Mouse (Mus musculus): ENCODE results near the gene Tnni1. TPM values are rescaled to one million over a fixed set of nuclear protein-coding genes. Genes with fewer than 3 reads are reported as not detected.

Gene Tnni1
- polyA plus RNA-seq, 1 experiment, result 25.9 TPM

DNA sequence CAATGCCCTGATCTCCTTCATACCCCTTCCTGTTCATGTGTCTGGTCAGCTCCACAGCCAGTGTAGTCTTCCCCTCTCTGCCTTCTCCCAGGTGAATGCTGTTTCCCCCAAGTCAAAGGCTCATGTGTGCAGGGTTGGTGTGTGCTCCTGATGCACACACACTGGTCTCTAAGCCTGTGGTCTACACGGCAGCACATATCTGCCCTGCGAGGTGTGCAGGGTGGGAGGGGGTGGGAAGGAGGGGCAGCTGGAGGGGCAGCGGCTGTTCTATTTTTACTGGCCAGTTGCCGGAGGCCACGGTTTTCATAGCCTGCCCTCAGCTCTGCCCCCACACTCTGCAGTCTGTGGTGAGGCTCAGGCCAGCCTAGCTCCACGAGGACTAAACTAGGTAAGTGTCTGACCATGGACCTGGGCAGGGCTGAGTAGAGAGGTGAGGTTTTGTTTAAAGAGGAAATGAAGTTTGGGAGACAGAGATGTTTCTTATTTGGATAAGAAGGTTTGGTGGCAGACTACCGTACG, 19.9 kb downstream of the Tnni1 start:
- H3K27ac ChIP-seq (ENCODE audit: insufficient read depth, low read length), result no peak overlapping the region
- TF ChIP-seq POLR2A (IDR thresholded peaks at IDR 0.05; ENCODE audit: borderline replicate concordance, insufficient read depth, low read length), result no peak
- TF ChIP-seq CTCF (IDR thresholded peaks at IDR 0.05; ENCODE audit: borderline replicate concordance, insufficient read depth, low read depth, low read length), result no peak
- WGBS, result 73% methylated on average over 8 of the region's 8 CpGs

DNA sequence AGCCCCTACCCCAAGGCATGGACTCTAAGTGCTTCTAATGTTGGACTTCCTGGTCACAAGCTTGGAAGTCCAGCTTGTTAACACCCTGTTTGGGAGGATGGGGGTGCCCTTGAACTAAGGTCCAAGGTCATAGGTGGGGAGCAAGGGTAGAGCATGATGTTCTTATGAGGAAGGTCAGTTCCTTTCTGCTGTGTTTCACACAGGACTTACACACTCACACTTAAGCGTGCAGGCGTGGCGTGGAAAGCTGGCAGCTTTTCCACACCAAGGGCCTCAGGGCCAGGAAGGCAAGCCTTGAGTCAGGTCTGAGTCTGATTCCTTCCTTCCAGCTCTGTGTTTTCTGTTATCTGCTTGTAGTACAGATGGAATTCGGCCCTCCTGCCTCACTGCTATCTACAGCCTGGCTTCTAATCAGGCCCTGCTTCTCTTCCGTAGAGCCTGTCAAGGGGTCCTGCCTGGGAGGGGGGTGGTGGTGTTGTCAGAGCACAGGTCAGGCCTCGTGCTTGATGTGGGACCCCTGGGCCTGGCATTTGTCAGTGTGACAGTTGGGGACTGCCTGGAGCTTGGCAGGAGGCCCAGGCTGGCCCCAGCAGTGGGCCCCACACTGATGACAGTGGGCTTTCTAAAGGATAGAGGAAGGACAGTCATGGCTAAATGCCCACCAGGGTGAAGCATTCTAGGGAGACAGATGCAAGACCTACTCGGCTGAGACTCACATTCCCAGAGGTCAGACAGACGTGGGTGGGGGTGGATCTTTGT, 21.1 kb downstream of the Tnni1 start:
- TF ChIP-seq CTCF (IDR thresholded peaks at IDR 0.05; ENCODE audit: borderline replicate concordance, insufficient read depth, low read depth, low read length) (no peak), POLR2A (IDR thresholded peaks at IDR 0.05; ENCODE audit: borderline replicate concordance, insufficient read depth, low read length) (no peak)
- no peaks in the 10 kb centered on the region; the same call in 1 of the 2 replicates for H3K4me1 ChIP-seq (ENCODE audit: control insufficient read depth, insufficient read depth, low read length)
- H3K27me3 ChIP-seq (ENCODE audit: control insufficient read depth, insufficient read depth, low read length), result no peaks in the 10 kb centered on the region
- no peak for DNase-seq
- H3K4me3 ChIP-seq (replicated peaks; ENCODE audit: insufficient read depth, low read depth, low read length), result no peak overlapping the region
- H3K27ac ChIP-seq (ENCODE audit: insufficient read depth, low read length), result no peak overlapping the region
- WGBS, result 45% methylated on average over 8 of the region's 8 CpGs

More for the DNA sequence above, 19.9 kb downstream of the Tnni1 start:
- no peaks in the 10 kb centered on the region for H3K27me3 ChIP-seq (ENCODE audit: control insufficient read depth, insufficient read depth, low read length)
- no peak for DNase-seq
- H3K4me1 ChIP-seq (ENCODE audit: control insufficient read depth, insufficient read depth, low read length), result no peaks in the 10 kb centered on the region; the same call in 1 of the 2 replicates
- H3K4me3 ChIP-seq (replicated peaks; ENCODE audit: insufficient read depth, low read depth, low read length), result no peak overlapping the region

- Histone ChIP-seq H3K4me3 (replicated peaks; ENCODE audit: insufficient read depth, low read depth, low read length) (no peak overlapping the region), H3K27ac (ENCODE audit: insufficient read depth, low read length) (no peak overlapping the region), H3K4me1 (ENCODE audit: control insufficient read depth, insufficient read depth, low read length) (no peaks in the 10 kb centered on the region), H3K27me3 (ENCODE audit: control insufficient read depth, insufficient read depth, low read length) (no peaks in the 10 kb centered on the region)
- TF ChIP-seq POLR2A (IDR thresholded peaks at IDR 0.05; ENCODE audit: borderline replicate concordance, insufficient read depth, low read length) (no peak), CTCF (IDR thresholded peaks at IDR 0.05; ENCODE audit: borderline replicate concordance, insufficient read depth, low read depth, low read length) (no peak)
- no peak for DNase-seq
- WGBS, result 77% methylated on average over 10 of the region's 10 CpGs
Measured at GRCm38 (mm10) chr1:135807546-135807945, 28.3 kb downstream of the Tnni1 start.

DNA sequence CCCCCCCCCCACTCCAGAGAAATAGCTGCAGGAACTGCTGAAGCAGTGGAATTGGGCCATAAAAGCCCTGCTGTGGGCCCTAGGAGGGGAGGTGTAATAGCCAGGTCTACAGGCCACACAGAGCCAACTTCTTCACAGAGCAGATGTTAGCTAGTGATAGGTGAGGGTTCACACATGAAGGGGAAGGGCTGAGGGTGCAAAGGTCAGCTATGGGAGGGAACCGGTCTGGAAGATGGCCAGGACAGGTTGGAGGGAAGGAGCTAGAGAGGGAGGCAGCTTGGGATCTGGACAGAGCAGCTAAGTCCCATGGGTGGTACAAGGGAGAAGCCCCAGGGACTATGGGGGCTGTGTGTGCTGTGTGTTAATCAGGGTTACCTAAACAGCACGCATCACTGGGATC, 30.9 kb downstream of the Tnni1 start:
- no peak for TF ChIP-seq CTCF (IDR thresholded peaks at IDR 0.05; ENCODE audit: borderline replicate concordance, insufficient read depth, low read depth, low read length)
- no peak for TF ChIP-seq POLR2A (IDR thresholded peaks at IDR 0.05; ENCODE audit: borderline replicate concordance, insufficient read depth, low read length)
- H3K4me1 ChIP-seq (ENCODE audit: control insufficient read depth, insufficient read depth, low read length), result no peaks in the 10 kb centered on the region
- 93% methylated on average over 2 of the region's 2 CpGs for WGBS
- no peak overlapping the region for H3K27ac ChIP-seq (ENCODE audit: insufficient read depth, low read length)
- no peaks in the 10 kb centered on the region for H3K27me3 ChIP-seq (ENCODE audit: control insufficient read depth, insufficient read depth, low read length)
- H3K4me3 ChIP-seq (replicated peaks; ENCODE audit: insufficient read depth, low read depth, low read length), result no peak overlapping the region
- no peak for DNase-seq

DNA sequence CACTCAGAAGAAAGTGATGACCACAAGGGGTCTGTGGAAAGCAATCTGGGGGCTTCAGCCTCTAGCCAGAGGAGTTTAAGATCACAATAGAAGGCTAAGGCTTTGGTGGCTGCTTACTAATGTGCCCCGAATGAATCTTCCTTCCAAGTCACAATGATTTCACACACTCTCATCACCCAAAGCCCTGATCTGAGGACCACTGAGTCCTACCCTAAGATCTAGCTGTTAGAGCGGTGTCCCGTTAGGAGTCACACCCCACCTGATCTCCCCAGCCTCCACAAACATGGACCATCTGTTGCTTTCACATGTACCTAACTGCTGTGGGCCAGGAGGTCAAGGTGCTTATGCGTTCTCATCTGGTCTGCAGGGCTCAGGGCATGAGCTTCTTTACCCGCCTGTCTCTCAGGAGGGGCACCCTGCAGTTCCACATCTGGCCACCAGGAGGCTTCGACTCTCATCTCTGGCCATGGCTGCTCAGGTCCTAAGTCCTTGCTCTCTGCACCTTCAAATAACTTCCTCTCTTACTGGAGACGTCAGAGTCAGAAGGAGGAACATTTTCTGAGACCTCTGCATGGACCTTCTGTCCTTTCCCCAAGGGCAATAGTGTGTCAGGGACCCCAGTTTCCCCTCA, 31.9 kb downstream of the Tnni1 start:
- TF ChIP-seq CTCF (IDR thresholded peaks at IDR 0.05; ENCODE audit: borderline replicate concordance, insufficient read depth, low read depth, low read length) (peak; percentile 93), POLR2A (IDR thresholded peaks at IDR 0.05; ENCODE audit: borderline replicate concordance, insufficient read depth, low read length) (no peak)
- DNase-seq, result peak; percentile 48 to 74
- Histone ChIP-seq H3K4me3 (replicated peaks; ENCODE audit: insufficient read depth, low read depth, low read length) (no peak overlapping the region), H3K4me1 (ENCODE audit: control insufficient read depth, insufficient read depth, low read length) (no peaks in the 10 kb centered on the region), H3K27me3 (ENCODE audit: control insufficient read depth, insufficient read depth, low read length) (no peaks in the 10 kb centered on the region), H3K27ac (ENCODE audit: insufficient read depth, low read length) (no peak overlapping the region)
- WGBS, result 37% methylated on average over 7 of the region's 7 CpGs

- Histone ChIP-seq H3K27me3 (ENCODE audit: control insufficient read depth, insufficient read depth, low read length) (no peaks in the 10 kb centered on the region), H3K4me1 (ENCODE audit: control insufficient read depth, insufficient read depth, low read length) (no peaks in the 10 kb centered on the region), H3K4me3 (replicated peaks; ENCODE audit: insufficient read depth, low read depth, low read length) (no peak overlapping the region), H3K27ac (ENCODE audit: insufficient read depth, low read length) (no peak overlapping the region)
- TF ChIP-seq POLR2A (IDR thresholded peaks at IDR 0.05; ENCODE audit: borderline replicate concordance, insufficient read depth, low read length) (no peak), CTCF (IDR thresholded peaks at IDR 0.05; ENCODE audit: borderline replicate concordance, insufficient read depth, low read depth, low read length) (no peak)
- 67% methylated on average over 3 of the region's 3 CpGs for WGBS
- DNase-seq, result no peak
Measured at GRCm38 (mm10) chr1:135812205-135812604, 33.0 kb downstream of the Tnni1 start.

DNA sequence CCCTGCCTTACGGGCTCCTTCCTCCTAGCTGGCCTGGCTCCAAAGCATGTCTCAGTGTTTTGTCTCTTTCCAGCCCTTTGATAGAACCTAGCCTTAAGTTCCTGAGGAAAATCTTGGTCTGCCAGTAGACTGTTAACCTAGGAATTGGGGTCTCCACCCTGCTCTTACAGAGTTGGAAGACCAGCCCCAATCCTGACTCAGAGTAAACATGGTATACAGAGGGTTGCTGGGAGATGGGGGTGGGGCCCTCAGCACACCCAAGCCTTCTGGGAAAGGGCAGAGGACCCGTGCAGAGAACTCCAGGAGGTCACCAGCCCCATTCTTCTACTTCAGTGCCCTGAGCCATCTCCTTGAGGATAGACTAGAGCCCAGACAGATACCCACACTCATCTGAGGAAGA, 33.4 kb downstream of the Tnni1 start:
- TF ChIP-seq CTCF (IDR thresholded peaks at IDR 0.05; ENCODE audit: borderline replicate concordance, insufficient read depth, low read depth, low read length) (no peak), POLR2A (IDR thresholded peaks at IDR 0.05; ENCODE audit: borderline replicate concordance, insufficient read depth, low read length) (no peak)
- H3K27ac ChIP-seq (ENCODE audit: insufficient read depth, low read length), result no peak overlapping the region
- DNase-seq, result no peak
- H3K4me3 ChIP-seq (replicated peaks; ENCODE audit: insufficient read depth, low read depth, low read length), result no peak overlapping the region
- H3K4me1 ChIP-seq (ENCODE audit: control insufficient read depth, insufficient read depth, low read length), result no peaks in the 10 kb centered on the region
- H3K27me3 ChIP-seq (ENCODE audit: control insufficient read depth, insufficient read depth, low read length), result no peaks in the 10 kb centered on the region
- 30% methylated on average over 2 of the region's 2 CpGs for WGBS

DNA sequence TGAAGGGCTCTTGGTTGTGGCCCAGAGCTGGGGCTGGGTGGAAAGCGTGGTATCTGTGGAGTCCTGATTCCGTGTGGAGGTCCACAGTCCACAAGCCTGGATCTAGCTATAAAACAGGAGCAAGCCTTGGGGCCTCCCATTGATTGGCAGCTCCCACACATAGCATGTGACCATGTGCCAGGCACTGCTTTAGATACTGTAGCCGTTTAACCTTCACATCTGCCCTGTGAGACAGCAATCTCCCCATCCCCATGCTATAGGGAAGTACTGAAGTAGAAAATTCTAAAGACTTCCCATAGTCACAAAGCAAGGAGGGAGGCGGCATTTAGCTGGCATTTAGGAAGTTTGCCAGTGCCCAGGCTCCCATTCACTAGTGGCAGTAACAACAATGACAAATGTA, 33.8 kb downstream of the Tnni1 start:
- no peaks in the 10 kb centered on the region for H3K27me3 ChIP-seq (ENCODE audit: control insufficient read depth, insufficient read depth, low read length)
- no peak overlapping the region for H3K27ac ChIP-seq (ENCODE audit: insufficient read depth, low read length)
- no peak for DNase-seq
- WGBS, result 50% methylated on average over 4 of the region's 4 CpGs
- H3K4me1 ChIP-seq (ENCODE audit: control insufficient read depth, insufficient read depth, low read length), result no peaks in the 10 kb centered on the region
- no peak for TF ChIP-seq POLR2A (IDR thresholded peaks at IDR 0.05; ENCODE audit: borderline replicate concordance, insufficient read depth, low read length)
- TF ChIP-seq CTCF (IDR thresholded peaks at IDR 0.05; ENCODE audit: borderline replicate concordance, insufficient read depth, low read depth, low read length), result no peak
- H3K4me3 ChIP-seq (replicated peaks; ENCODE audit: insufficient read depth, low read depth, low read length), result no peak overlapping the region
